Mouse (Mus musculus): ENCODE measurements at regions not wholly inside any gene's neighbourhood (a gene's known extent, or its start where the extent isn't known, plus 50 kb on each side); places are given as distances from the start of the nearest gene placed in this dataset.

GRCm38 (mm10) chr9:50395543-50395942, 50.8 kb upstream of the Rpl10-ps3 start:
- Histone ChIP-seq H3K4me1 (ENCODE audit: control insufficient read depth, insufficient read depth, low read length) (no peaks in the 10 kb centered on the region), H3K27ac (ENCODE audit: insufficient read depth, low read depth, low read length) (no peak overlapping the region), H3K4me3 (ENCODE audit: insufficient read depth, low read depth, low read length) (no peak overlapping the region)
- WGBS, result 89% methylated on average over 3 of the region's 3 CpGs
- TF ChIP-seq POLR2A (IDR thresholded peaks at IDR 0.05; ENCODE audit: insufficient read depth, low read depth, low read length), result no peak

DNA sequence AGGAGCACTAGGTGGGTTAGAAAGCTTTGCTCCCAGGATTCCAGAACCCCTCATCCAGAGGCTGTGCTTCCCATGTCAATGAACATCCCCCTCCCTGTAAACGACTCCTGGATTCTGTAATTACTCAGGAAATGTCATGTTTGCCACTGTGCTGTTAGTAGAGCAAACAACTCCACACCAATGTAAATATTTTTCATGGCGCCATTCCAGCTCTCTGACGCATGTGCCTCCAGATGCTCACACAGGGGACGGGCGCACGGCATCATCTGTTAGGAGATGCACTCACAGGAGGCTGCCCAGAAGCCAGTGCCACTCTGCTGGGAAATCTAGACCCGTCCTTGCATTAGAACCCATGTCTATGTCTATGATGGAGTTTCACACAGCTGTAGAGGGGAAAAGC, 51.3 kb upstream of the Rpl10-ps3 start:
- no peaks in the 10 kb centered on the region for H3K4me1 ChIP-seq (ENCODE audit: control insufficient read depth, insufficient read depth, low read length)
- H3K27ac ChIP-seq (ENCODE audit: insufficient read depth, low read depth, low read length), result no peak overlapping the region
- no peak overlapping the region for H3K4me3 ChIP-seq (ENCODE audit: insufficient read depth, low read depth, low read length)
- 71% methylated on average over 7 of the region's 7 CpGs for WGBS
- TF ChIP-seq POLR2A (IDR thresholded peaks at IDR 0.05; ENCODE audit: insufficient read depth, low read depth, low read length), result no peak
- TF ChIP-seq CTCF (IDR thresholded peaks at IDR 0.05; ENCODE audit: insufficient read depth, low read depth, low read length), result no peak

GRCm38 (mm10) chr9:50408396-50408795, 63.6 kb upstream of the Rpl10-ps3 start:
- TF ChIP-seq POLR2A (IDR thresholded peaks at IDR 0.05; ENCODE audit: insufficient read depth, low read depth, low read length) (no peak), CTCF (IDR thresholded peaks at IDR 0.05; ENCODE audit: insufficient read depth, low read depth, low read length) (no peak)
- Histone ChIP-seq H3K4me1 (ENCODE audit: control insufficient read depth, insufficient read depth, low read length) (no peaks in the 10 kb centered on the region), H3K27ac (ENCODE audit: insufficient read depth, low read depth, low read length) (no peak overlapping the region), H3K4me3 (ENCODE audit: insufficient read depth, low read depth, low read length) (no peak overlapping the region)
- 85% methylated on average over 4 of the region's 4 CpGs for WGBS

GRCm38 (mm10) chr9:50408845-50409244, 64.1 kb upstream of the Rpl10-ps3 start:
- TF ChIP-seq POLR2A (IDR thresholded peaks at IDR 0.05; ENCODE audit: insufficient read depth, low read depth, low read length), result no peak
- no peak for TF ChIP-seq CTCF (IDR thresholded peaks at IDR 0.05; ENCODE audit: insufficient read depth, low read depth, low read length)
- Histone ChIP-seq H3K4me1 (ENCODE audit: control insufficient read depth, insufficient read depth, low read length) (no peaks in the 10 kb centered on the region), H3K4me3 (ENCODE audit: insufficient read depth, low read depth, low read length) (no peak overlapping the region), H3K27ac (ENCODE audit: insufficient read depth, low read depth, low read length) (no peak overlapping the region)
- WGBS, result 84% methylated on average over 4 of the region's 4 CpGs

DNA sequence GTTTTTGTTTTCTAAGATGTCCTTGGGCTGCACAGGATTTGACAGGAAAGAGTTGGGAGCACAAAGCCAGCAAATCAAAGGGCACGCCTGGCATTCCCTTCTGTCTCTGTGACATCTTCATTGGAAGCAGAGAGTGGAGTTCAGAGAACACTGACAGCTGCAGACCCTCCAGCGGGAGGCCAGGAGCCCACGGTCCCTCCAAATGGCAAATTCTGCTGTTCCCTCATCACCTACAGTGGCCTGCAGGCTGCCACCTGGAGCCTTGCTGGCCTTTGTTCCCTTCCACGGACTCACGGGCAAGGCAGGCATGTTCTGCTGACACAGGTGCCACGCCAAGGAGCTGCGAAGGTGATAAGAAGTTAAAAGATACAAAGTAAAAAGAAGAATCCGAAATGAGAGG, 68.2 kb upstream of the Rpl10-ps3 start:
- 95% methylated on average over 8 of the region's 8 CpGs for WGBS
- Histone ChIP-seq H3K27ac (ENCODE audit: insufficient read depth, low read depth, low read length) (no peak overlapping the region), H3K4me3 (ENCODE audit: insufficient read depth, low read depth, low read length) (no peak overlapping the region), H3K4me1 (ENCODE audit: control insufficient read depth, insufficient read depth, low read length) (no peaks in the 10 kb centered on the region)
- no peak for TF ChIP-seq POLR2A (IDR thresholded peaks at IDR 0.05; ENCODE audit: insufficient read depth, low read depth, low read length)
- TF ChIP-seq CTCF (IDR thresholded peaks at IDR 0.05; ENCODE audit: insufficient read depth, low read depth, low read length), result no peak

- Histone ChIP-seq H3K27ac (ENCODE audit: insufficient read depth, low read depth, low read length) (no peak overlapping the region), H3K4me3 (ENCODE audit: insufficient read depth, low read depth, low read length) (no peak overlapping the region), H3K4me1 (ENCODE audit: control insufficient read depth, insufficient read depth, low read length) (no peaks in the 10 kb centered on the region)
- no peak for TF ChIP-seq POLR2A (IDR thresholded peaks at IDR 0.05; ENCODE audit: insufficient read depth, low read depth, low read length)
- no peak for TF ChIP-seq CTCF (IDR thresholded peaks at IDR 0.05; ENCODE audit: insufficient read depth, low read depth, low read length)
- WGBS, result 93% methylated on average over 9 of the region's 9 CpGs
Measured at GRCm38 (mm10) chr9:50413514-50414335, 69.0 kb upstream of the Rpl10-ps3 start.

GRCm38 (mm10) chr9:50414796-50415340, 70.1 kb upstream of the Rpl10-ps3 start:
- TF ChIP-seq CTCF (IDR thresholded peaks at IDR 0.05; ENCODE audit: insufficient read depth, low read depth, low read length) (no peak), POLR2A (IDR thresholded peaks at IDR 0.05; ENCODE audit: insufficient read depth, low read depth, low read length) (no peak)

GRCm38 (mm10) chr9:50416677-50417076, 71.9 kb upstream of the Rpl10-ps3 start:
- Histone ChIP-seq H3K4me3 (ENCODE audit: insufficient read depth, low read depth, low read length) (no peak overlapping the region), H3K4me1 (ENCODE audit: control insufficient read depth, insufficient read depth, low read length) (no peaks in the 10 kb centered on the region), H3K27ac (ENCODE audit: insufficient read depth, low read depth, low read length) (no peak overlapping the region)
- WGBS, result 87% methylated on average over 3 of the region's 3 CpGs
- no peak for TF ChIP-seq POLR2A (IDR thresholded peaks at IDR 0.05; ENCODE audit: insufficient read depth, low read depth, low read length)
- no peak for TF ChIP-seq CTCF (IDR thresholded peaks at IDR 0.05; ENCODE audit: insufficient read depth, low read depth, low read length)

More at GRCm38 (mm10) chr9:50414796-50415340, 70.1 kb upstream of the Rpl10-ps3 start:
- WGBS, result 53% methylated on average over 6 of the region's 6 CpGs
- Histone ChIP-seq H3K4me3 (ENCODE audit: insufficient read depth, low read depth, low read length) (no peak overlapping the region), H3K4me1 (ENCODE audit: control insufficient read depth, insufficient read depth, low read length) (no peaks in the 10 kb centered on the region), H3K27ac (ENCODE audit: insufficient read depth, low read depth, low read length) (no peak overlapping the region)

- TF ChIP-seq POLR2A (IDR thresholded peaks at IDR 0.05; ENCODE audit: insufficient read depth, low read depth, low read length), result no peak
- no peak for TF ChIP-seq CTCF (IDR thresholded peaks at IDR 0.05; ENCODE audit: insufficient read depth, low read depth, low read length)
- Histone ChIP-seq H3K4me1 (ENCODE audit: control insufficient read depth, insufficient read depth, low read length) (no peaks in the 10 kb centered on the region), H3K27ac (ENCODE audit: insufficient read depth, low read depth, low read length) (no peak overlapping the region), H3K4me3 (ENCODE audit: insufficient read depth, low read depth, low read length) (no peak overlapping the region)
- WGBS, result 96% methylated on average over 2 of the region's 2 CpGs
Measured at GRCm38 (mm10) chr9:50421061-50421460, 73.3 kb upstream of the Plet1 start.
